Mouse (Mus musculus) embryo, embryonic 10 days (tissue): ENCODE data around the gene Rfx7.

Source experiments
- DNase-seq: peaks from one replicate; pipeline ENCODE4 v3.0.0-alpha.2; 2015; ENCODE audit warnings: low spot score

Gene Rfx7

DNA sequence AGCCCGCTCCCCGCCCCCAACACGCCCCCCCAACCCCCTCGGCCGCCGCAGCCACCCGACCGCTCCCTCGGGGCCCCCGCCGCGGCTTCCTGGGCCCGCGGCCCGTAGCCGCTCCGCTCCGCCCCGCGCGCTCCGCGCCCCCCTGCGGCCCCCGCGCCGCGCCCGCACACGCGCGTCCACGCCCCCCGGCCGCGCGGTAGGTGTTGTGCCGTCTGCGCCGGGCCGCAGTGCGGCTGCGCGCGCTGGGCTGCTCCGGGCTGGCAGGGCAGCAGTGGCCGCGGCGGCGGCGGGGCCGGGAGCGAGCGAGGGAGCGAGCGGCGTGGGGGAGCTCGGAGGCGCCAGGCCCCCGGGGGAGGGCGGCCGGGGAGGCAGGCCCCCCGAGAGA, at the start of gene Rfx7:
TSS of gene Rfx7 (plus strand) at position 245 of the 385 bp plus-strand sequence.
- peak; percentile 73 for DNase-seq

GRCm38 (mm10) chr9:72488523-72488922, 43.5 kb upstream of the Rfx7 start:
- DNase-seq, result no peak

DNA sequence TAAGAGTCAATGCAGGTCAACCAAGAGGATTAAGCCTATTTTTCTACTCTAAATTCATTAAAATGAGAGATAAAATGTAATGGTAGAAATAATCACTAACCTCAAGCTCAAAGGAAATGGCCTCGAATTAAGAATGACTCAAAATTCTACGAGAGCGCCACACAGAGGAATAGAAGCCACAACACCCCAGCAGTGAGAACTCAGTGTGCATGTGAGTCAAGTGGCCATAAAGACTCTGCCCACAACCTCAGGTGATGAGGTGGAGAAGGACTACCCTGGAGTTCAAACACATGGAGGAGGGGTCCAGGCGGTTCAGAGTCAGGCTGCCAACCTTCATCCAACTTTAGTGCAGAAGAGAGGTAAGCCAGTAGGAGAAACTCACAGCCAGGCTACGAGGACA, 42.9 kb upstream of the Rfx7 start:
- DNase-seq, result no peak

DNA sequence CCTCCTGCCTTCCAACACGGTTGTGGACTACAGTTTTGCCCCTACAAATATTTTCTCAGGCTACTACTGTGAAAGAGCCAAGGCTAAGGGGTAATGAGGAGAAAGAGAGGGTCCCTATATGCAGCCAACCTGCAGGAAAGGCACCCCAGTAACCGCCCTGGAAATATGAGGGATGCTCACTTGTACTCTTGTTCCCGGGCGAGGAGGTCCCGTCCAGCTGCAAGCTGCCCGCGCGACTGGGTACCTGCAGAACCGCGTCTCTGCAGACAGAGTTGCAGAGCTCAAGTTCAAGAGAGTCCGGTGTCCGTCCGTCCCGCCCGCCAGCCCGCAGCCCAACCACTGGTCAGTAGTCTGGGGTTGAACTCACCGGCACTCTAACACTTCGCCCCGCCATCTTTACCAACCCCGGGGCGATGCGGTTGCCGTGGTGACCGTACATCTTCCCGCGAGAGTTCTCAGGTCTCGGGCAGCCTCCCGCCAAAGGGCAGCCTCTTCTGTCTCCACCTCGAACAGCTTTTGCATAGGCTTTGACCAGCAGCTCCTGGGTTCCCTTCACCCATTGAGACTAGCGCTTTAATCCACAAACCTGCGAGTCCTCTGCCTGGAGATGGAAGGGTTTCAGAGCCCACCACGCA, 40.4 kb upstream of the Rfx7 start:
- peak; percentile 96 for DNase-seq

- DNase-seq, result peak; percentile 12
Measured at GRCm38 (mm10) chr9:72492194-72492565, 39.9 kb upstream of the Rfx7 start, which contains the start of gene Tex9. Gene Tex9, minus strand, starts transcription at chr9:72492212.

GRCm38 (mm10) chr9:72493465-72493864, 38.6 kb upstream of the Rfx7 start:
- no peak for DNase-seq

DNA sequence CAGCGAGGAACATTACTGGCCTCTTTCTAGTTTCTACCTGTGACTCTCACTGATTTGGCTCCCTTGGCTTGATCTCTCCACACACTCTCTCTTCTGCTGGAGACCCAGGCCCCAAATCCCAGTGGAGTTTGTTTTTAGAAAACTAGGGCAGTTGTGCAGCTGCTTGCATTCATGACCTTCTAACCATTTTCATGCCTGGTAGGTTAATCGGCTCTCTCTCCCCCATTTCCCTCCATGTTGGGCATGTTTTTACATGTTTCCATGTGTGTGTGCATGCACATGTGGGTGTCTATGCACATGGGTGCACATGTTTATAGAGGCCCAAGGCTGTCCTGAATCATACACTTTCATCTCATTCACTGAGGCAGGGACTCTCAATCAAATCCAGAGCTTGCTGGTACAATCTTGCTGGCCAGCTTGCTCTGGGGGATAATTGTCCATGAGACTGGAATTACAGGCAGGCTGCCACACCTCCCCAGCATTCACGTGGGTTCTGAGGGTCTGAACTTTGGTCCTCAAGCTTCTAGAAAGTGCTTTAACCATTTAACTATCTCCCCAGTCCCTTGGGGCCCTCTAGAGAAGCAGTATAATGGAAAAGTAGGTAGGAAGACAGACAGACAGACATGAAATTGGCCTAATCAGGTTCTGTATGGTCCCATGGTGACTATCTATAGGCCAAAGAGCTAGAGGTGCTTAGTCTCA, 37.9 kb upstream of the Rfx7 start:
- no peak for DNase-seq

GRCm38 (mm10) chr9:72496691-72497090, 35.3 kb upstream of the Rfx7 start:
- DNase-seq, result no peak

DNA sequence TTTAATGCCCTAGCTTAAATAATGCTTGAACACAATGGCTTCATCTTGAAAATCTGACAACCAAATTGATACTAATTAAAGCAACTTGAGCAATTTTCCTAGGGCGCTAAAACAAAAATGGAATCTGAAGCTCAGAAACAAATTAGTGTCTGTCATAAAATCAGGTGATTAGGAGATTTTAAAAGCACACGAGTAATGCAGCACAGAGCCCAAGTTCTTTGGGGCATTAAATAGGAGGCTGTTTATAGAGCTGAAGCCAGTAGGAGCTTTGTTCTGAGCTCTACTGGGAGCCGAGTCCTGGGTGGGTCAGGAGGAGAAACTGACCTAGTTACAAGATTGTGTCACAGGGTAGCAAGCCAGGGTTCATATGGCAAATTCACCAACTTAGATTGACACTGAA, 34.9 kb upstream of the Rfx7 start:
- no peak for DNase-seq

DNA sequence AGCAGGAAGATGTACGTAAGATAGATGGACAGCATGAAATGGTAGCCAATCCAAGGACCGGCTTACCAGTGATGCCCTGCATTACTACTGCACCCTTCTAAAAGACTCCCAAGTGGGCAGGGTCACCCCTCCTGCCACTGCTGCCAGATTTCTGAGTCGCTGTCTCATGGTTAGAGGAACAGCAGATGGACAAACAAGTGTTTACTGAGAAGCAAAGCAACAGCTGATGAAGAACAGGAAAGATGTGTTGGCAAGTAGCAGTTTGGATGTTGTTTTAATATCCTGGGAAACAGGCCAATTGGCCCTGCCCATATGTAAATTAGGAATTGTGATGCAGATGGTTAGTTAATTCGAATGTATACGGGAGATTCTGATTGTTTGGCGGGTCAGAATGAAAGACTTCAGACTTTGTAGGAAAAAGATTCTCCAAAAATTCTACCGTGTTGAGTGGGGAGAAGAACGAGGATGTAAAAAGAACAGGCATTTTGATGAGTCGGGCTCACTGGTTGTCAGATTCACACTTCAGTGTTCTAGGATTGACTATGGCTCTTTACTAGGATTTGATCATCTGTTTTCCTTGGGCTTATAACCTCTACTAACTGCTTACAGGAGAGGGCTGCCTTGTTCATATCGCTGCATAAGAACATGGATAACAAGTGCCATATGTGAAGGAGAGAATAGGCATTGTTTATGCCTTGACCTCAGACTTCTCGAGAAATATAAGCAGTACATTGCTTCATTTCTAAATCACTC, 19.6 kb upstream of the Rfx7 start:
- DNase-seq, result no peak

- DNase-seq, result no peak
Measured at GRCm38 (mm10) chr9:72515366-72515765, 16.7 kb upstream of the Rfx7 start.

- no peak for DNase-seq
Measured at GRCm38 (mm10) chr9:72519246-72519645, 12.8 kb upstream of the Rfx7 start.

GRCm38 (mm10) chr9:72520849-72521248, 11.2 kb upstream of the Rfx7 start:
- no peak for DNase-seq

- DNase-seq, result no peak
Measured at GRCm38 (mm10) chr9:72526091-72526490, 5.9 kb upstream of the Rfx7 start.

GRCm38 (mm10) chr9:72530237-72530636, 1.8 kb upstream of the Rfx7 start:
- DNase-seq, result peak; percentile 97

- DNase-seq, result peak; percentile 37
Measured at GRCm38 (mm10) chr9:72530824-72531223, 1.2 kb upstream of the Rfx7 start.

DNA sequence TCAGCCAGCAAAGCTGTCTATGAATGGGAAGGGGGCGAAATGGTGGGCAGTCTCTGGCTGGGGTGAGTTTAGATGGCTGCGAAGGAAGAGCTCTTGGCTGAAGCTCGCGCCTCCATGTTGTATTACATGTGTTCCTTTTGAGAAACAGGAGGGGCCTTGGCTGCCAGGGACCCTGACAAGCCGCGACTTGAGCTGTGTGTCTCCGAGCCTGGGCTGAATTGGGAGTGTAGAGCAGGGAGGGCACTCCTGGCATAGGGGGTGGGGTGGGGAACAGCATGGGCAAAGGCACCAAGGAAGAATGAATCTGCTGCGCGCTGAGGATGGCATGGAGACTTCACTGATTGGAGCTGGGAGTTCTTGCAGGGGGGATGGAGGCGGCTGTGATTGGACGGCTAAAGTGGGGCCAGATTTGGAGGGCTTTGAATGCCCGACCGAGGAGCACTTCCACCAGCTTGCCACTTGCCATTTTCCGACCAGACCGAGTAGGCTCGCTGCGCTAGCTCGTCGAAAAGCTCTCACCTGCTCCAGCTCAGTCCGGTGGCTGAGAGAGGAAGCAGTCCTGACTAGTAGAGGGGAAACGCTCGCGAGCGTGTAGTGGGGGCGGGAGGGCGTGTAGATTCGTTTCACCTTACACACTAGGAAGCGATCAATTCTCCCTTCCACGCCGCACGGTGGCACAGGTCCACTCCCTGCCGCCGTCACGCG, 597 bp upstream of the Rfx7 start:
- peak; percentile 91 for DNase-seq

GRCm38 (mm10) chr9:72532381-72533088, 495 bp downstream of the Rfx7 start:
- peak; percentile 60 for DNase-seq

- no peak for DNase-seq
Measured at GRCm38 (mm10) chr9:72533089-72533415, 1.0 kb downstream of the Rfx7 start.

DNA sequence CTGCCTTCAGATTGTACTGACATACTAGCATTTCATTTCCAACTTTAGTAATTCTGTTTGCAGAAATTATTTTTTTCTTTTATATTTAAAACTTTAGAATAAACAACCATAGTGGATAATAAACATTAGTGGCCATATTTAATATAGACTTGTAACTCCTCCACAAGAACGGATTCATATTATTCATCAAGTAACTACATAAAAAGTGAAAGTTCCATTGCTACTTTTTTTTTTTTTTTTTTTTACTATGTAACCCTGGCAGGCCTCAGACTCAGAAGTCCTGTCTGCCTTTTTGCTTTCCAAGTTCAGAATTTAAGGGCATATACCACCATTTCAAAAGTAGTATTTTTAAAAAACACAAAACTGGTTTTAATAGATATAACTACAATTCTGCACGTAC, 2.9 kb downstream of the Rfx7 start:
- no peak for DNase-seq

- DNase-seq, result no peak
Measured at GRCm38 (mm10) chr9:72535394-72535793, 3.4 kb downstream of the Rfx7 start.

DNA sequence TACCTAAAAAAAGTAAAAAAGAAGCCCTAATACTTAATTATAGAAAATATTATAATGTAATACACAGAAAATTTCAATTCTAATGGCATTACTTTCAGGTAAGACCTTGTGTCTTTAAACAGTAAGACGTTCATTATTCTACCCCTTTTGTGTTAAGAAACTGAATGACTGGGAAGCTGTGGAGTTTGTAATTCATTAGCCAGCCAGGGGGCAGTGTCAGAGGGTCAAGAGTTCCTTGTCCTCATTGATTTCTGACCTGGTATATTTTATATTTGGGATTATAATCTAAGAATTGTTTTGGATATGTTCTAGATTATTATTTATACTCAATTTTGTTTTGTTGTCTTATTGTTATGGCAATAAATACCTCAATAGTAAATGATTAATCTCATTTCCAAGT, 5.0 kb downstream of the Rfx7 start:
- DNase-seq, result no peak
